Mouse (Mus musculus) c-Kit-positive CD71-negative TER-119-negative erythroid progenitor cells, embryonic 14.5 days (primary cell): ENCODE data around the gene Dnaja2.
A peak's percentile ranks its signal among the peaks of the same experiment; 100 is the strongest.

Source experiments
- DNase-seq: peaks from one replicate; pipeline ENCODE4 v3.0.0-alpha.2; 2013; ENCODE audit warnings: low read depth

Gene Dnaja2

DNA sequence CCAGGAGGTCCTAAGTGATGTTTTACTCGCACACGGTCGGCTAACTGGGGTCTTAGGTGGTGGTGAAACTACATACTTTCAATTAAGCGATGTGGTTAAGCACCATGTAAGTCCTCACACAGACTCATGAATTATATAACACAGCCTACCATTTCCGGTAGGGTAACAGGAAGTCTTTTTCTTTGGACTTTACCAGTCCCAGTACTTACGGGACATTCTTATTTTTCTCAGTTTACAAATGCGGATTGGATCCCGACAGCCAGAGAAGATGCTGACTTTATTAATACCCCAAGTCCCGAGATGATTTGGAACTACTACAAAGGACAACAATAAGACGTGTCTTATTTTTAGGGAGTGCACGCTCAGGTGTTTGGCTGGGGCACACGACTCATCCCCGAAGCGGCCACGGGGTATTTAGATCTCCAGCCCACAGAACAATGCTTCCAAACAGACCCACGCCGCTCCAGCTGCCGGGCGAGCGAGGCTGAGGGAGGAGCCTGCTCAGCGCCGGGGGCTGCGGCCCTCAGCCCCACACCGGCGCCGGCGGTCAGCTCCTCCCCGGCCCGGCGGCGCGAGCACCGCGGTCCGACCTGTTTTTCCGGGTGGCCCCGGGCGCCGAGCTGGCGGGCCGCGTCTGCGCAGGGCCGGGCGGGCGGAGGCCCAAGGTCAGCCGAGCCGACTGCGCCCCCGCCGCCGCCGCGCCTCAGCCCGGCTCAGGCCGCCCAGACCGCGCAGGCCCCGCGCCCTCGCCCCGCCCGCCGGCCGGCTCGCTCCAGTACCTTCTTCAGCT is 558 bp downstream of the Dnaja2 start:
- no peak for DNase-seq

DNA sequence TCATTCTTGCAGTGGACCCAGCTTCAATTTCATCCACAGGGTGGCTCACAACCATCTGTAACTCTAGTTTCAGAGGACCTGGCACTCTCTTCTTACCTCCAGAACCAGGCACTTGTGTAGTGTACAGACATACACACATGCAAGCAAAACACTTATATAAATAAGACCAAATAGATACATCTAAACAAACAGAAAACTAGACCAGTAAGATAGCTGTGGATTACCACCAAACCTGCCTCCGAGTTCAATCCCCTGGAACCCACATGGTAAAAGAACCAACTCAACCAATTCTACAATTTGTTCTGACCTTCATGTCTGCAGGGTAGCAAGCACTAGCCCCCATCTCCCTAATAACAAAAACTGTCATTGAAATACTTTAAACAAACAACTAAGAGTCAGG is 3.2 kb downstream of the Dnaja2 start:
- no peak for DNase-seq

DNA sequence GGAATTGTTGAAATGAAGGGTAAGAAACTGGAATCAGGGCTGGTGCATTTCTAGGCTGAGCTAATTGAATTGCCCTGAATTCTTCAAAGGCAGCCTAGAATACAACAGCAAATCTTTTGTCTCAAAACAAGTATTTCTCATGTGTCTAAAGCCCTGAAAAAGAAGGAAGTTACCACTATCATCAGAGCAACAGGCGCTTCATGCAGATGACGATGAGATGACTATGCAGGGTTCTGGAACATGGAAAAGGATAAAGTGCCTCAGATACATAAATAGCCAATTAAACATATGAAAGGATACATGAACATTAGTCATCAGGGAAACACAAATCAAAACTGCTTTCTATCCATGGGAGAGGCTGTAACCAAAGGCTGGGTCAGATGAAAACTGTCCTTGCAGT is 18.8 kb downstream of the Dnaja2 start:
- no peak for DNase-seq

DNA sequence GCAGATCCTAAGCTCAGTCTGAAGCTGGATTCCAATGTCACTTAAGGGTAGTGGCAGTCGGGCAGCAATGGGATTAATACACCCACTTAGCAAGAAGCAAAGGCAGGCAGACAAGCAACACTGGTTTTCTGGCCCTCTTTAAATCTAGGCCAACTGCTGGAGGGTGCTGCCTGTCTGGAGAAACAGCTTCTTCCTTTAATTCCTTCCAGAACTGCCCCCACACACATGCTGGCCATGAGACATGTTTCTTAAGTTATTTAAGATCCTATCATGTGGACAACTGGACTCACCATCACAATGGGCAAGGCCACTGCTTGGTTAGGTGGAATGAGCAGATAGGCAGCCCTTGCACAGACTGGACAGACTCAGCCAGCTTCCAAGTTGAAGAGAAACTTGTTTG is 21.0 kb downstream of the Dnaja2 start:
- no peak for DNase-seq

DNA sequence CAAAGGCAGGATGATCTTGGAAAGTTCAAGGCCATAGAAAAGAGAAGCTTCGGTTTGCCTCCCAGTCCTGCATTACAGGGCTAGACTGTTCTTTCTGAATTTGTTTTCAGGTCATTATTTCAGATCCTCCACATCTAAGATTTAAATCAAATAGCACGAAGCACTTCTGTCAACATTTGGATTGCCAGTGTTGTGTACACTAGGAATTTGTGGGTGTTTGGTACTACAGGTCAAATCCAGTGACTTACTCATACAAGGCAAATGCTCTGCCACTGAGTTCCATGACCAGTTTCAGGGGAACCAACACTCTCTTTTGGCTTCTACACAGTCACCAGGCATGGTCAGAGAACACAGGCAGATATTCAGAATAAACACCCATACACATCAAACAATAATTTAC is 21.7 kb downstream of the Dnaja2 start:
- no peak for DNase-seq

DNA sequence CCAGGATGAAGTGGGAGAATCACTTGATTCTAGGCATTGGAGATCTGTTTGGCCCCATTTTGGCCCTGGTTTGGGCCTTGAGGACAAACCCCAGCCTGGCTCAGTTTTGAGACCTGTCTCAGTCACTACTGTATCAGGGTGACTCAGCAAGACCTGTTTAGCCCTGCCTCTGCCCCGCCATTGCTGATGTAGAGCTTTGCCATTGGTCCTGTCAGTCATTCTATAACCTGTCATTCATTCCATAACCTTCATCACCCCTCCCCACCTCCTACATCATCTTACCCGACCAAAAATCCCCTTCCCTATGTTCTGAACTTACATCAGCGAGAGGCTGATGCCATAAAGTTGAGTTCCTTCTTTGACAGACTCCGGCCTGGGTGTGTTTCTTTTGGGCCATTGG is 22.3 kb downstream of the Dnaja2 start:
- DNase-seq, result no peak

DNA sequence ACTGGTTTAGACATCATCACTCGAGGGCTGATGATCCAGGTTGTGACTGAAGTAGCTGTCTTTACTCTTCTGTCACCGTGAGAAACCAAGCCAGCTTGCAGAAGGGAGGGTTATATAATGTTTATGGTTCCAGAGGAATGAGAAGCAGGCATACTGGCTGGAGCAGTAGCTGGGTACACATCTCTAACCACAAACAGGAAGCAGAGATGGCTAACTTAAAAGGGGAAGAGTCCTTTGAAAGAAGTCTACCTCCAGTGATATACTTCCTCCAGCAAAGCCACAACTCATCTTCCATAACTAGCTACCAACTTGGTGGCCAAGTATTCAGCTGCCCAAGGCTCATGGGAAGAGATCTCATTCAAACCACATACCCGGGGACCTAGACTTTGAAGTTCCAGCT is 23.7 kb downstream of the Dnaja2 start:
- peak; percentile 10 for DNase-seq

DNA sequence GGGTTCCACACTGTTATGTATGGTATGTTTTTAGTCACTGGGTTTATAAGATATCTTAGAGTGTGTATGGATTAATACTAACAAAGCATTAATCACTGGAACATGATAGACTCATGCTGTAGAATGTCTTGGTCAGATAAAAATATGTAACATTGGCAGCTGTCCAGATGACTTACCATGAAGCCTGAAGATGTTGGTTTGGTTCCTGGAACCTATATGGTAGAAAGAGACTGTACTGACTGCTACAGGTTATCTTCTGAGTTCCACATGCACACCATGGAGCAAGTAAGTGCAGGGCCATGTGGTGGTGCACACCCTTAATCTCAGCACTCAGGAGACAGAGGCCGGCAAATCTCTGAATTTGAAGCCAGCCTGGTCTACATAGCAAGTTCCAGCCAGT is 24.4 kb downstream of the Dnaja2 start:
- DNase-seq, result no peak

DNA sequence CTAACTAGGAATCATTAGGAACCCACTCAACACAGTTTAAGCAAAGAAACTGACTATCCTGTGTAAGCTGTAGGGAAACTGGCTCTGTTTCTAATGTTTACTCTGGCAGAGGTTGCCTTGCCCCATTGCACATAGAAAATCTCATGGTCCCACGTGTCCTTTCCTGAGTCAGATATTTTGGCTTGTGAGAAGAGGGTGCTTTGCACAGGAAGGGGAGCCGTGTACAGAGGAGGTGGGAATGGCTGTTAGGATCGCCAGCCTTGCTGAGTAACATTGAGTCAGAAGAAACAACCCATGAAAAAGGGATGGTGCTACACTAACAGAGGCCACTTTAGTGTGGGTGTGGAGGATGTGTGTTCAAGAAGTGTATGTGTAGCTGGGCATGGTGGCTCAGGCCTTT is 26.2 kb downstream of the Dnaja2 start:
- no peak for DNase-seq

DNA sequence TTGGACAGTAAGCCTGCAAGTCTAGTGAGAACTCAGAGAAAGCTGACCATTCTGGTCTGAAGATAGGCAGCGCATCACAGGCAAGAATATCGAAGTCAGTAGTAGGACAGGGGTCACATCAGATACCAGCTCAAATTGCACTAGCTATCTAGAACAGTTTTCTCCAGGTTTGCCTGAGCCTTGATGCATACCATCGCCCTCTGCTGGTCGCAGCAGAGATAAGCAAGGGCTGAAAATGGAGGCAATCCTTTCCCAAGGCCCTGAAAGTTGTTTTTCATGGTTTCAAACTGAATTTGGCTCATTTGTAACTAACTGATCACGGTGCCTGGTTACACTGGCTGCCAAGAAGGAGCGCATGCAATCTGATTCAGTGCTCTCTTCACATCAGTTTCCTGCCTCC is 29.0 kb downstream of the Dnaja2 start:
- peak; percentile 62 for DNase-seq

DNA sequence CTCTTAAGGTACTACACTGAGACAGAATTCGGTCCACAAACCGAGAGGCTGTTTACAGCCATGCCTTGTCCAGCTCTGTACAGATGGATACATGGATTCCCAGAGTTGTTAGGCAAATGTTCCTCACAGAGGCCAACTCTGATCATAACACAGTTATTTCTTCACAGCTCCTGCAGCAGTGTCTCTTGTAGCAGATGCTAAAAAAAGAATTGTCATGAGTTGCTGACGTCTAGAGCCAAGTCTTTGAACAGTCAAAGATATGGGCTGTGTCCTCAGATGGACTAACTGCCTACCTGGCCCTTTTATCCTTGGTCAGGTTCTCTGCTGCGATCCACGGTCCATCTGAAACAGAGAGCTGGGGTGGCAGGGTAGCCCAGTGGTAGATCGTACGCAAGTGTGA is 31.1 kb downstream of the Dnaja2 start:
- no peak for DNase-seq

DNA sequence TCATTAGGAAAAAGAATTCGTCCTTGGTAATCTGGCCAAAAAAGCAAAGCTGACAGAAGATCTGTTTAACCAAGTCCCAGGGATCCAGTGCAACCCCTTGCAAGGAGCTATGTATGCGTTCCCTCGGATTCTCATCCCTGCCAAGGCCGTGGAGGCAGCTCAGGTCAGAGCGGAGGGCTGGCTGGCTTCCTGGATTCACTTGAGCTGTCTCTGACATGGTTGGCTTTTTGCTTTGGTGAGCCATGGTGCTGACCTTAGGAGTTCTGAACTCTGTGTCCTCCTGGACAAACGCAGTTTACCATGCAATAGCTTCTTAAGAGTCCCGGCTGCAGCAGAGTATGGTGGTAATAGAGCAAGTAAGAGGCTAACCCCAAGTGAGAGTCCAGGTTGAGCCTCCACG is 33.8 kb downstream of the Dnaja2 start:
- no peak for DNase-seq

DNA sequence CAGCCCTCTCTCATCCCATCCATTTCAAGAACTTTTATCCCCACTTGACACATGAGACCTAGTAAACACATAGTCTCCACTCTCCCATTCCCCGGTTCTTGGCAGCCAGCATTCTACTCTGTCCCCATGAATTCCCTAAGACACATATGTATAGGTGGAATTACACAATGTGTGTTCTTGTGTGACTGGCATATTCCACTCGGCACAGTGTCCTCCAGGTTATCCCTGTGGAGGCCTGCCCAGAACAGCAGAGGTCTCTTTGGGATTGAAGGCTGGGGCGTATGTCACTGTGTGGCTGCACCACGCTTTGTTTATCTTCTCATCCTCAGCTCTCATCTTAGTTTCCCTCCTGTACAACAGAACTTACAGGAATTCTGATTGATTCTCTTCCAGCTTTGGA is 34.6 kb downstream of the Dnaja2 start:
- DNase-seq, result no peak

DNA sequence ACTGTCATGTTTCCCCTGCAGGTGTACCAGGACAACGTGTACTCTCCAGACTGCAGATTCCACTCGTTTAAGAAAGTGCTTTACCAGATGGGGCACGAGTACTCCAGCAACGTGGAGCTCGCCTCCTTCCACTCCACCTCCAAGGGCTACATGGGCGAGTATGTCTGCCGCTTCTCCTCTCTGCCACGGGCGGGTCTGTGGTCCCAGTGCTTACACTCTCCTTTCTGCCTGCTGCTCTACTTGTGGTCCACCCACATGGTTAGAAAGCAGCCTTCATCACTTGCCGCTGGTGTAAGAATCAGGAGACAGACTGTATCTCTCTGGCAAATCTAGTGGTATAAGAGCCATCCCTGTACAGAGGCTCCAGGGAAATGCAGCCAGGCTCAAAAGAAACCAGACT is 37.2 kb downstream of the Dnaja2 start:
- DNase-seq, result no peak

DNA sequence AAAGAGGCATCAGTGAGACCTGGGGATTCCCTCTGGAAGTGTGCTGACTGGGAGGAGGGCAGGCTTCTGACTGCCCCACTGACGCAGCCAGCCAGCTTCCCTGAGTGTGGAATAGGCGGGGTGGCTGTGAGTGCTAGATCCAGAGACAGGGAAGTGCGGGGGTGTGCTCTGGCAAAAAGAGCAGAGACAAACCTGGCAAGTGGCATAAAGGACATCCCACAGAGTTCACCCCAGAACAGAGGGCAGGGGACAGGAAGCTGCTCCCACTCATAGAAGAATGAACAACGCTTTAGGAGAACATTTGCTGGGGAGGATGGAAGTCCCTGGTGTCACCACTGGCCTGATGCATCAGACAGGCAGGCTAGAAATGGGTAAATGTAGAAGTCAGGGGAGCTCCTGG is 37.8 kb downstream of the Dnaja2 start:
- DNase-seq, result no peak

DNA sequence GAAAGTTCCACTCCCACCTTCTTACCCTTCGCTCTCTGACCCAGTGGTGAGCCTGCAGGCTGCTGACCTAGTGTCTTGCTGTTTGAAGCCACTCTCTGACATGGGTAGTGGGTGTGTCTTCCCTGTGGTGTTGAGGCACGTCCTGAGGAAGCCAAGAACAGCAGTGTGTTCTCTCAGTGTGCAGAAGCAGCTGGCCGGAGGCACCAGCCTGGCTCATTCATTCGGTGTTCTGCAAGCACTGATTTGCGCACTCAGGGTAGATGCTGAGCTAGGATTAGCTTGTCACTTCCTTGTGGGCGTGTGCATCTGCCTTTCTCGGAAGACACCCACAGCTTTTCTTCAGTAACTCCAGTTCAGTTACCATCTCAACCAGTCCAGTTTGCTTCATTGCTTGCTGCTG is 39.8 kb downstream of the Dnaja2 start:
- no peak for DNase-seq

DNA sequence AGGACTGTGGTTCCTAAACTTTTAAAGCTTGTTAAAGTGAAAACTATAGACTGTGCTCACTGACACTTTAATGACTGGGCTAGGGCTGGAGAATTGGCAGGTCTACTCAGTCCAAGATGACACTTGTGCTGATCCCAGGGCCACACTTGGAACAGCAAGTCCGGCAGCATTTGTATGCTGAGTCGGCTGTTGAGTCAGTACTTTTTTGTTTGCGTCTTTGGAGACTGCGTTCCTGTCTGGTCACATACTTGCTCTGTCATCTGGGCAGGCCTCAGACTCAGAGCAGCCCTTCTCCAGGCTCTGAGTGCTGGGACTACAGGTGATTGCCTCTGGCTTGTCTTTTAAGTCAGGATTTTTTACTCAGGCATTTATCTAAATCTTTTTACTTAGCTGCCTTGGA is 41.9 kb downstream of the Dnaja2 start:
- DNase-seq, result no peak

DNA sequence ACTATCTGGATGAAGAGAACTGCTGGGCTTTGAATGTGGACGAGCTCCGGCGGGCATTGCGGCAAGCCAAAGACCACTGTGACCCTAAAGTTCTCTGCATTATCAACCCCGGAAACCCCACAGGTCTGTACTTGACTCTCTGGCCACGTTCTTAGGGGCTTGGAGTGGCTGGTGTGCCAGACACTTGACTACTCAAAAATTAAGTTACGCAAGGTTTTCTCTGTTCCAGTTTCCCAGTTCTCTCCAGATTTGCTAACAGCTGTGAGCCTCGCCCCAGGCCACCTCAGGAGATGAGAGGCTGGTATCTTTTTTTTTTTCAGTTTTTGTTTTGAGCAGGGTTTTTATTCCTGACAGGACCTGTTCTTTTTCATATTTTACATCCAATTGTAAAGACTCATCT is 42.9 kb downstream of the Dnaja2 start:
- no peak for DNase-seq

DNA sequence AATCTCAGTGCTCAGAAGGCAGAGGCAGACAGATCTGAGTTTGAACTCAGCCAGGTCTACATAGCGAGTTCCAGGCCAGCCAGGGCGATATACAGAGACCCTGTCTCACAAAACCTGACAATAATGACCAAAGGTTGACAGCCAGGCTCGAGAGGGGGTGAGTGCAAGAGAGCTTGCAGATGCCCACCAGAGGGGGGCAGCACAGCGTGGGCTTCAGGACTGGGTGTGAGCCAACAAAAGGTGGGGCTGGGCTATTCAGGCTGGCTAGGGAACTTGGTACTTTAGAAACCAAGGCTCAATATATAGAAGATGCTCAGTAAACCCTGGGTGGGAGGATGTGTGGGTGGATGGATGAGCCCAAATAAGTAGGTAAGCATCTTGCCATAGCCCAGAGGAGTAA is 46.5 kb downstream of the Dnaja2 start:
- DNase-seq, result no peak

DNA sequence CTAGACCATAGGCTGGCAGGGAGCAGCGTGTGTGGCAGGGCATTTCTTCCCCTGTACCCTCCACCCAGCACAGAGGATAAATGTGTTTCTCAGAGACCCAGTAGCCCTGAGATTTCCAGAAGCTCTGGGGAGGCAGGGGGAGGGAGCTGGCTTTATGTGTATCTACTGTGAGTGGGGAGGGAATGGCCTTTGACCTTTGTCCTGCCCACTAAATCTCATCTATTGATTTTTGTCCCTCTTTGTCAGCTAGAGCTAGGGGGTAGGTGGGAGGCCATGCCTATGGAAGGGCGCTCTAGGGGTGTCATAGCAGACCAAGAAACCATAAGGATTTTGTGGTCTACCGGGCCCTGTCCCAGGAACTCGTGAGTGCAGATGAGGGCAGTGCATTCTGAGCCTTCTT is 48.5 kb downstream of the Dnaja2 start:
- DNase-seq, result no peak

DNA sequence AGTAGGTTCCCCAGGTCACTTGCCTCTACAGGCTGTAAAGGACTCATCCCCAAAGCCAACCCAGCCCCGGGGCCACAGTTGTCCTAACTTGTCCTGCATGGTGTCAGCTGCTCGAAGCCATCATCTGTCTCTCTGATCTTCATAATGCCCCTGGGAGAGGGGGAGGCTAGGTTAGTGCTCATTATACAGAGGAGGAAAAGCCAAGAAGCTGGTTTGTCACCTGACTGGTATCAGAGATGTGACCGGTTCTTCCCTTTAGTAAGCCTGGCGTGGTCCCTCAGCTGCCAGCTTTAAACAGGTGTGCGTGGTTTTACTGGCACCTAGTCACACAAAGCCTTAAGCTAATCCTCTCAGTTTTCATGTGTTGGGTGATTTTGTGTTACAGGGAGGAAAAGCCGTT is 50.4 kb downstream of the Dnaja2 start:
- no peak for DNase-seq

DNA sequence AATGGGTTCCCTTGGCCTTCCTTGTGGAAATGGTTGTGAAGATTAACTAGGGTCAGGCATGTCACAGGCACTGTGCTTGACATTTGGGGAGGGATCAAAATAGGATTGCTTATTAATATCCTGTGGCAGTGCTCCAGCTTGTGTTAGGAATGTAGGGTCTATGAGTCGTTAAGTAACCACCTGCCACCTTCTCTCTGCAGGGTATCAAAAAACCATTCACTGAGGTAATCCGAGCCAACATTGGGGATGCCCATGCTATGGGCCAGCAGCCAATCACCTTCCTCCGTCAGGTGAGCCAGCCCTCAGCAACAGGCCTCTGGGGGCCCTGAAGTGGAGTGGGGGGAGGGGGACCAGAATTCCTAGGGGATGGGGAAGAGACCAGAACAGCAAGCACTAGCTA is 52.1 kb downstream of the Dnaja2 start:
- no peak for DNase-seq

DNA sequence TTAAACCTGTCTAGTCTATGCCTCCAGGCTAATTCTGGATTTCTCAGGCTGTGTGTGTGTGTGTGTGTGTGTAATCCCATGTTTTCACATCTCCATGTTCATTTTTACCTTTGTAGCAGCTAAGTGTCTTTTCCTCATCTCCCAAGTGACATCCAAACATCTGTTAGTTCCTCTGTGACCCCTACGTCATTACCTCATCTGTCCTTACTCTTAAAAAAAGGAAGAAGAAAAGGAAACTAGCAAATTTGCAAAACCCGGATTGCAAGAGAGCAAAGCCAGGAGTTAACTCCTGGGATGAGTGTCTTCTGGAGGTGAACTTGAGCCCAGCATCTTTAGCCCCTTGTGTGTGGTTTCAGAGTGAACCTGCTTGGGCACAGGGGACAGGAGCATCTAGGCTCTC is 52.8 kb downstream of the Dnaja2 start:
- DNase-seq, result no peak

DNA sequence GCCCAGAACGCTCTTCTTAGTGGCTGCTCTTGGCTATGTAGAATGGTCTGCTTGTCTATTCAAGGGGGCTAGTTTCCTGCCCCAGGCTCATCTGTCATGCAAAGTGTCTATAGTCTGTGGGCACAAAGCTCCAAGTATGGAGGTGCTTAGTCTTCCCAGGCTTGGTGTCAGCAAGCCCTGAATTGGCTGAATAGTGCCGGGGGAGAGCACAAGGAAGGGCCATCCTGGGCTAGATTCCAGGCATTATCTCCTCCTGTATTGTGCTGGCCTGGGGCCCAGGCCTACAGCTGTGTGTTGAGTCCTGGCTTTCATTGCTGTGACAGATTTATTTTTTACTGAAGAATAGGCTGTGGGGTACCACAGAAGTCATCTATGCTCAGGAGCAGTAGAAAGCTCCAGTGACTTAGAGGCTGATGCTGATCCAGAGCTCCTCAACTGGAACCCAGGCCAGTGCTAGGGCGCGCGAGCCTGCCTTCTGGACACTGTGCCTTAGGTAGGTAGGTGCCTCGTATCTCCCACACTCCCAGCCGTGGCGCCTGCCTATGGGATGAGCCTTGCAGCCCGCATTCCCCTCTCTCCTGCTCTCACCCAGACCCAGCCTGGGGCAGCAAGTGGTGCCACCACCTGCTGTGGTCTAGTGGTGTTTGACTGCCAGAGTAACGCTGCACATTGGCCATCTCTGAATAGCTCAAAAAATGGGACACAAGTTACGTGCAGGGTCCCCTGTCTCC is 54.0 kb downstream of the Dnaja2 start:
- no peak for DNase-seq
